Mouse (Mus musculus) bone marrow macrophage, adult 2 months (primary cell): Measurements from ENCODE around the gene 4933400A11Rik.

Experiments used
- CTCF ChIP-seq: IDR thresholded peaks from 2 replicates; pipeline ENCODE4 v1.5.1; 2012; ENCODE audit warnings: low read depth, mild to moderate bottlenecking, low read length, moderate library complexity
- POLR2A ChIP-seq: IDR thresholded peaks from 2 replicates; pipeline ENCODE4 v1.6.1; 2012; ENCODE audit warnings: mild to moderate bottlenecking, low read depth, low read length, borderline replicate concordance

DNA sequence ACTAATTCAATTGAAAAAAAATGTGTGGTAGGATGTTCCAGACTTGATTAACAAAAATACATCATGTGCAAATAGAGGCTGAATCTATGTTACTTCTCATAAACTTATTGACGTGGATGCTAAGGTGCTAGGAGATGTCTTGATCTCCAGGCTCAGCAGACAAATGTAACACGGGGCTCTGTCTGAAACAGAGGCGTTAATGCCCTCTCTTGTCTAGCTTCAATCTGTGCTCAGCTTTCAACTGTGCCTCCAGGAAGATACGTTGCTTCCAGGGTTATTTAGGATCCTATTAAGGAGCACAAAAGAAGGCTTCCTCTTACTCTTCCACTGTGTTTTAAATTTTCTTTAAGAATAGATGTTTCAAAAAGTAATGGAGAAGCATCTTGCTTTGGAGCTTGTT lies 20.8 kb upstream of the 4933400A11Rik start:
- TF ChIP-seq POLR2A, result no peak
- no peak for TF ChIP-seq CTCF
